Mouse (Mus musculus) liver, embryonic 15.5 days (tissue): ENCODE measurements around the gene Vamp2. TPM values are rescaled to one million over a fixed set of nuclear protein-coding genes. Genes with fewer than 3 reads are reported as not detected.

ENCODE experiments used
- ATAC-seq: fragments of 200-750 bp; cut with Nextera tagmentation; 2 replicates; pipeline ENCODE4 v1.8.0; 2017; ENCODE audit warnings: moderate number of reproducible peaks, mild to moderate bottlenecking, moderate library complexity; ENCODE audit not compliant: insufficient read depth
- H3K27ac ChIP-seq: fragments of 300-500 bp; sonication (generic); replicated peaks from 2 replicates; pipeline ENCODE4 v1.5.1; 2015; ENCODE audit warnings: mild to moderate bottlenecking, inconsistent platforms
- H3K27me3 ChIP-seq: fragments of 300-500 bp; sonication (generic); 2 replicates; pipeline ENCODE4 v1.6.1; 2015; ENCODE audit warnings: mild to moderate bottlenecking, inconsistent platforms
- H3K36me3 ChIP-seq: fragments of 300-500 bp; sonication (generic); replicated peaks from 2 replicates; pipeline ENCODE4 v1.6.1; 2015; ENCODE audit warnings: moderate library complexity, mild to moderate bottlenecking, inconsistent platforms
- H3K4me1 ChIP-seq: fragments of 300-500 bp; sonication (generic); replicated peaks from 2 replicates; pipeline ENCODE4 v1.6.1; 2015; ENCODE audit warnings: inconsistent platforms
- H3K4me2 ChIP-seq: fragments of 300-500 bp; sonication (generic); 2 replicates; pipeline ENCODE4 v1.6.1; 2015; ENCODE audit warnings: moderate library complexity, mild to moderate bottlenecking, inconsistent platforms
- H3K4me3 ChIP-seq: fragments of 300-500 bp; sonication (generic); replicated peaks from 2 replicates; pipeline ENCODE4 v1.5.1; 2015; ENCODE audit warnings: mild to moderate bottlenecking, inconsistent platforms
- H3K9ac ChIP-seq: fragments of 300-500 bp; sonication (generic); 2 replicates; pipeline ENCODE4 v1.6.1; 2015; ENCODE audit warnings: moderate library complexity, mild to moderate bottlenecking, inconsistent platforms
- H3K9me3 ChIP-seq: fragments of 300-500 bp; sonication (generic); replicated peaks from 2 replicates; pipeline ENCODE4 v1.6.1; 2016; ENCODE audit warnings: inconsistent platforms
- WGBS: fragments of 180-500 bp; shearing (Covaris S2); methylation state at CpG from one replicate; pipeline ENCODE4 v1.1.7; 2015; ENCODE audit warnings: mixed read lengths; ENCODE audit not compliant: insufficient replicate concordance; 5-methylcytosine and 5-hydroxymethylcytosine counted together
- polyA plus RNA-seq: library from polyadenylated mRNA; unstranded; fragments of >200 nt; fragmentation: Nextera tagmentation; extraction: Ambion mirVana; gene quantifications from 2 replicates; pipeline ENCODE4 v1.2.1, GENCODE M21; 2015

Gene Vamp2
- polyA plus RNA-seq, 1 experiment from 2014 or later = 14.9 TPM

DNA sequence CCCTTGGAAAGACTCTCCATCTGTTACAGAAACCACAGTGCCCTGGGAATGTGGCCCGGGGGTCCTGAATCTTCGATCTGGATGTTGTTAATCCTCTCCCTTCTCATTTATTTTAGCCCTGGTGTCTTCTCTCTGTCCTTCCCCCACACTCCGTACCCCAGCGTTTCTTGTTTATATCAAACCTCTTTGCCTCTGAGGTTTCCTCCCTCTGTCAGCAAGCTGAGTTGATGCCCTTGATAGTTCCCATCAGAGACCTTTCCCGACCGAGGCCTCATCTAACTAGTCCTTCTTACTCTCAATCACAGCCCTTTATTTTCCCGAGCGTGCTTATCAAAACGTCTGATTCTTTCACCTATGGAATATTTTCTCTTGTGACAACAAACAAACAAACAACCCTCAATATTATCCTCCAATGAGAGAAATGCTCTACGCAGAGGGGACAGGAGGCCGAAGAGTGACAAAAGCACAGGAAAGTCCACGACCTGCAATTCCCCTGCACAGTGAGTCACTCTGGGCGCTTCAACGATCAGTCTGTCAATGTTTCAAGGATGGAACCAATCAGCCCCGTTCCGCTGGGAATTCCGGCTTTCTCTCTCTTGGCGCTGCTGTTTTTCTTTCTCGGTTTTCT, 29.4 kb upstream of the Vamp2 start:
- Histone ChIP-seq H3K4me3 (peak overlapping the region; percentile 77), H3K4me1 (peaks cover 47% of the 10 kb centered on the region), H3K36me3 (peaks cover 7% of the 10 kb centered on the region; the same call in 1 of the 2 replicates), H3K9ac (peak overlapping the region; percentile 66), H3K4me2 (peak overlapping the region; percentile 99), H3K9me3 (no peaks in the 10 kb centered on the region), H3K27me3 (no peaks in the 10 kb centered on the region), H3K27ac (peak overlapping the region; percentile 89)
- ATAC-seq = peak; percentile 1
- WGBS = 2% methylated on average over 19 of the region's 19 CpGs

DNA sequence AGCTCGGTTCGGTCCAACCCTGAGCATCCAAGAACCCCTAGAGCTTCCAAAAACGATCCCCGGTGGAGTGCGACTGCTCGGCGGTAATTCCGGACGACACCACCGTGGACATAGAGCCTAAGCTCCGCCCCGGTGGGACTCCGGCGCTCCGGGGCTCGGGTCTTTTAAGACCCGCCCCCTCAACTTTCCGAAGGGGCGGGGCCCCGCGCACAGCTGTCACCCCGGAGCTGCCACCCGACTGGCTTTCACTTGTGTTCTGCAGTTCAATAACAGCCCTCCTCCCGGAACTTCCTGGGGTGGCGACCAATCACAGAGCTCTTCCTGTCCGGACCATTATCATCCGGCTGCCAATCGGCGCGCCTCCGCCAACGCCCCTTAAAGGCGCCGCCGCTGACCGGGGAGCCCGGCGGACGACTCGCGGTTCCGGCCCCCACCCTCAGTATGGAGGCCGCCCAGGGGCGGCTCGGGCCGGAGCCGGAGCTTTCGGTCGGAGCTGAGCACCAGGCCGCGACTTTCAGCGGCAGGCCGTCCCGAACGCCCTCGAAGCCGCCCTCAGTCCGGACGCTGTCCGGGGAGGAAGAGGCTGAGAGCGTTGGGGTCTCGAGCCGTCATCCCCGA, 28.8 kb upstream of the Vamp2 start, which contains the start of gene Borcs6:
Gene Borcs6, plus strand, starts transcription at position 361 of the 618 bp plus-strand sequence.
- H3K4me1 ChIP-seq = peaks cover 50% of the 10 kb centered on the region
- peak within 1 kb of the TSS; percentile 77 for H3K4me3 ChIP-seq
- peak within 1 kb of the TSS; percentile 89 for H3K9ac ChIP-seq
- ATAC-seq = peak; percentile 85
- no peaks in the 10 kb centered on the region for H3K27me3 ChIP-seq
- peak within 1 kb of the TSS; percentile 99 for H3K4me2 ChIP-seq
- H3K36me3 ChIP-seq = 0 out of 2 replicates have a peak, but pooled peaks cover 1% of the 10 kb centered on the region
- under 1% methylated on average over 64 of the region's 64 CpGs for WGBS
- H3K27ac ChIP-seq = peak within 1 kb of the TSS; percentile 89
- no peaks in the 10 kb centered on the region for H3K9me3 ChIP-seq

DNA sequence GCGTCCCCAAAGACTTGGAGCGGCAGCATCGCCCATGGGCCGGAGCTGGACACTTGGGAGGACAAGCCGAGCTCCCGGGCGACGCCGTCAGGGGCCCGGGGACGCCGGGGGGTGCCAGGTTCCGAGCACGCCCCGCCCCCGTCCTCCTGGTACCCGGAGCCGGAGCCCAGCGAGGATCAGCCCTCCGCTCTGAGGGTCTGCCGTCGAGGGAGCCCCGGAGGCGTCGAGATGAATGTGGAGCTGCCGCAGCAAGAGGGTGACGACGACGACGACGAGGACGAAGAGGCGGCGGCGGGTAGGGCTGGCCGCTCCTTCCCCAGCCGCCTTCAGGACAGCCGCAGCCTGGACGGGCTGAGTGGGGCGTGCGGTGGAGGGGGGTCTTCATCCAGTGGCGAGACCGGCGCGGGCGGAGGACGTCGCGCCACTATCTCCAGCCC, 28.3 kb upstream of the Vamp2 start:
- WGBS = under 1% methylated on average over 49 of the region's 49 CpGs
- no peaks in the 10 kb centered on the region for H3K36me3 ChIP-seq
- ATAC-seq = peak; percentile 10
- peaks cover 54% of the 10 kb centered on the region for H3K4me1 ChIP-seq
- peak overlapping the region; percentile 99 for H3K4me2 ChIP-seq
- H3K9ac ChIP-seq = peak overlapping the region; percentile 89
- peak overlapping the region; percentile 77 for H3K4me3 ChIP-seq
- H3K9me3 ChIP-seq = no peaks in the 10 kb centered on the region
- no peaks in the 10 kb centered on the region for H3K27me3 ChIP-seq
- H3K27ac ChIP-seq = peak overlapping the region; percentile 86

DNA sequence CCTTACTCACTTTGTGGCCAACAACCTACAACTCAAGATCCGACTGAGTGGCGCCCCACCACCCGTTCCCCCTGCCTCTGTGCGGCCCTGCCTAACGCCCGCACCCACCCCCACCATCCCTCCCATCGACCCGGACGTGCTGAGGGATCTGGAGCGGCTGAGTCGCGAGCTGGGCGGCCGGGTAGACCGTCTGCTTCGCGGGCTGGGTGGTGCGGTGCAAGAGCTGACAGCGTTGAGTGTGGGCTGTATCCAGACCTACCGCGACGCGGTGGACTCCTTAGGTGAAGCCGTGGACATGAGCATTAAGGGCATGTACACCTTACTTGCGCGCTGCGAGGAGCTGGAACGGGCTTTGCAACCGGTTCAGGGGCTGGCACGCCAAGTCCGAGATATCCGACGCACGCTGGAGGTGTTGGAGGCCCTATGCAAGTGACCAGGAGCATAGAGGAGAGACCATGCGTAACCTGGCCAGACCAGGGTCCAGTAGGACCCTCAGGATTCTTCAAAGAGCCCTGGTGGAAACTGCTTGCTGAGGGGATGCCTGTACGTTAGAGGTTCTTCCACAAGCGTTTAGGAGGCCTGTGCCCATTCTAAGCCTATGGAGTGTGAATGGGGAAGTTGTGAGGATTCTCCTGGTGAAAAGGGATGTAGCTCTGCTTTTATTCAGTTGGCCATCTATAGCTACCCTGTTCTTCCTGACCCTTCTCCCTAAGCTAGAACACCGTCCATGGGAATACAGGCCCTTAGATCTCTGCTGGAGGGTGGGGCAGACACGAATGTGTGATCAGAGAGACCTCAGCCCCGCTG, 27.6 kb upstream of the Vamp2 start:
- Histone ChIP-seq H3K4me1 (peaks cover 56% of the 10 kb centered on the region), H3K36me3 (no peaks in the 10 kb centered on the region), H3K9ac (peak overlapping the region; percentile 89), H3K27me3 (no peaks in the 10 kb centered on the region), H3K27ac (peak overlapping the region; percentile 86), H3K9me3 (no peaks in the 10 kb centered on the region), H3K4me3 (peak overlapping the region; percentile 77), H3K4me2 (peak overlapping the region; percentile 99)
- WGBS = 2% methylated on average over 40 of the region's 40 CpGs
- ATAC-seq = no peak

DNA sequence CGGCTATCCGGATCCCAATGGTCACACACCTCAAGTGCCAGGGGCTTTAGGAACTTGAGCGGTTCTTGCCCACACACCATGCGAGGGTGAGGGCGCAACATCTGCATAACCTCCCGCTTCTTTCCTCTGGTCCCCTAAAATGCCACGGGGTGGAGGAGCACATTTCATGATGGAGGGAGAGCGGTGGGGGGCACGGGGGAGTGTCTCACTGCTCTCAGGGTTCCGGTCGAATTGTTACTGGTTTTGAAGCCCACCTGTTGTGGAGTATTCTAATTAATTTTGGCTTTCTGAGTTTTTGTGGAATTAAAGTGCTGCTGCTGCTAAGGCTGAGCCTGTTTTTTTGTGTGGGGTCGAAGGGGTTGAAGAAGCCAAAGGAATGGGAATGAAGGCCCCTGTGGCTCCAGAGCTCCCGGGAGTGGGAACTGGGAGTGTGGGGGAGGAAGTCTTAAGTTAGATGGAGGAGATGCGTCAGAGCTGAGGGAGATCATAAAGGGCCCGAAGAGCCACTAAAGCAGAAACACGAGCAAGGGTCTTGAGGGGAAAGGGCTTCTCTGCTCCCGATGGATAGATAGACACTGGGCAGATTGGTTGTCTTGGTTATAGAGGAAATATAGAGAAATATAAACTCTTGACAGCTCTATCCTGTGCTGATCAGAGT, 26.9 kb upstream of the Vamp2 start:
- no peaks in the 10 kb centered on the region for H3K27me3 ChIP-seq
- WGBS = 31% methylated on average over 17 of the region's 17 CpGs
- peak overlapping the region; percentile 89 for H3K9ac ChIP-seq
- peak overlapping the region; percentile 86; the same call in 1 of the 2 replicates for H3K27ac ChIP-seq
- ATAC-seq = no peak
- no peaks in the 10 kb centered on the region for H3K9me3 ChIP-seq
- H3K4me3 ChIP-seq = peak overlapping the region; percentile 77
- H3K36me3 ChIP-seq = no peaks in the 10 kb centered on the region
- H3K4me2 ChIP-seq = peak overlapping the region; percentile 99
- peaks cover 61% of the 10 kb centered on the region for H3K4me1 ChIP-seq

DNA sequence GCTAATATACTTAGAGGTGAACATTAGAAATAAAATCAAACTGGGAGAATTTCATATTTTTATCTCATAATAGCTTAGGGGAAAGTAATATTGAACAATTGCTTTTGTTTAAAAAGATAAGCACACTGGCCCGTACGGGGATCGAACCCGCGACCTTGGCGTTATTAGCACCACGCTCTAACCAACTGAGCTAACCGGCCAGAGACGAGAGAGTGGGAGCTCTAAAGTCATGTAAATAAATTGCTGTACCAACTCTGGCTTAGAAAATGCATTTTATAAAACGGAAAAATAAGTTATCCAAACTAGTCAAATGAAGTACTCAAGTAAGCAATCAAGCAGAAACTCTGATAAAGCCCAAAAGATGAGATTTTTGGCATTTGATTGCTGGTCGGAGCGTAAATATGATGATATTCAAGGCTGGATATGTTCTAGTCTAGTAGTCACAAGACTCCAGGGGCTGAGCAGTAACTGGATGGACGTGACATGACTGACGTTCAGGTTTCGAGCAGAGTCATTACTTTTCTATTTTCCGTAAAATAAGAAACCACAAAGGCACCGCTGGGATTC, 26.0 kb upstream of the Vamp2 start:
- no peaks in the 10 kb centered on the region for H3K27me3 ChIP-seq
- H3K9ac ChIP-seq = peak overlapping the region; percentile 40; the same call in 1 of the 2 replicates
- peaks cover 69% of the 10 kb centered on the region for H3K4me1 ChIP-seq
- peak overlapping the region; percentile 67 for H3K4me3 ChIP-seq
- peak overlapping the region; percentile 99 for H3K4me2 ChIP-seq
- H3K27ac ChIP-seq = peak overlapping the region; percentile 90
- no peak for ATAC-seq
- no peaks in the 10 kb centered on the region for H3K36me3 ChIP-seq
- no peaks in the 10 kb centered on the region for H3K9me3 ChIP-seq
- WGBS = under 1% methylated on average over 17 of the region's 17 CpGs

DNA sequence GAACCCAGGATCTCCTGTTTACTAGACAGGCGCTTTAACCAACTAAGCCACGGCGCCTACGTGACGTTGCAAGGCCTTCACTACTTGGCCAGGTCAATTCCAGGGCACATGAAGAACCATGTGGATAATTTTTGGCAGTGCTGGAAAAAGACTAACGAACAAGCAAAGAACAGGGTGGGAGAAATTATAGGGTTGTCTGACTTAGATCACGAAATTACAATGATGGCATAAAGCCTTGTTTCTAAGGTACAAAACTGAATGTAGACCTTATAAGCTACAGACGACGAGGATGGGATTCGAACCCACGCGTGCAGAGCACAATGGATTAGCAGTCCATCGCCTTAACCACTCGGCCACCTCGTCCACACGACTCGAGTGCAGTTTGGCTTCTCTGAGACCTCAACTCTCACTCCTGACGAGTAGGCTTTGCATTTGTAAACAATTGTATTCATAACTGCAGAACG, 25.5 kb upstream of the Vamp2 start:
- peak; percentile 61 for ATAC-seq
- WGBS = under 1% methylated on average over 19 of the region's 19 CpGs
- Histone ChIP-seq H3K27ac (peak overlapping the region; percentile 90), H3K4me3 (peak overlapping the region; percentile 67), H3K9ac (peak overlapping the region; percentile 74), H3K9me3 (no peaks in the 10 kb centered on the region), H3K4me1 (peaks cover 72% of the 10 kb centered on the region), H3K36me3 (no peaks in the 10 kb centered on the region), H3K4me2 (peak overlapping the region; percentile 99), H3K27me3 (no peaks in the 10 kb centered on the region)

DNA sequence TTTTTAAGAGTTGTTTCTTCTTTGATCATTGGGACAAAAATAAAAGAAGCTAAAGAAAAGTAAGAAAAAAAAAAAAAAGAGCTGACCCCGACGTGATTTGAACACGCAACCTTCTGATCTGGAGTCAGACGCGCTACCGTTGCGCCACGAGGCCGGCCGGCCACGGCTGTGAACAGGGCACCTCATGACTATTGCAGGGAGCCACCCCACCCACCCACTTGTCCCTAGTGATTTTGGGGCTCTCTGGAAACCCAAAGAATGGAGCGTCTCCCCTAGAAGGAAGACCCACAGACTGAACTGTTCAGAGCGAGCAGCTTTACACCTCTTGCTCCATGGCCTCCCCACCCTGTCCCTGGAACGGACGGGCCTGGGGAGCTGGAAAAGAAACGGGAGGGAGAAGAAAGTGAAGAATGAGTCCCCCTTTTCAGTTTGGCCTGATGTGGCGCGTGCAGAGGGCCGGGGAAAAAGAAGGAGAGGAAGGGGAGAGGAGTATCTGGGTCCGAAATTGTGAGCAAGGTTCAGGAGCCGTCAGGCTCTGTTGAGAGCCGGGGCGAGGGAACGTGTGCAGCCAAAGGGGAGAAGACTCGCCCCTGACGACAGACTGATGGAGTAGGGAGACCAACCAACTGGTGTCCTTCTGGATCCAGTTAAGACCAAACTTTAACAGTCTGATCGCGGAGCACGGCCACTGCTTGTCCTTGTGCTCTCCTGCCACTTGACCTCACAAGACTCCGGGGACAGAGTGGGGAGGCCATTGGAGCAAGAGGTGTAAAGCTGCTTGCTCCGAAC, 24.7 kb upstream of the Vamp2 start:
- Histone ChIP-seq H3K27me3 (no peaks in the 10 kb centered on the region), H3K4me3 (peak overlapping the region; percentile 67), H3K4me1 (peaks cover 65% of the 10 kb centered on the region), H3K9me3 (no peaks in the 10 kb centered on the region), H3K27ac (peak overlapping the region; percentile 90), H3K36me3 (no peaks in the 10 kb centered on the region), H3K4me2 (peak overlapping the region; percentile 99), H3K9ac (peak overlapping the region; percentile 74)
- peak; percentile 17; the same call in 1 of the 2 replicates for ATAC-seq
- WGBS = 1% methylated on average over 31 of the region's 31 CpGs

DNA sequence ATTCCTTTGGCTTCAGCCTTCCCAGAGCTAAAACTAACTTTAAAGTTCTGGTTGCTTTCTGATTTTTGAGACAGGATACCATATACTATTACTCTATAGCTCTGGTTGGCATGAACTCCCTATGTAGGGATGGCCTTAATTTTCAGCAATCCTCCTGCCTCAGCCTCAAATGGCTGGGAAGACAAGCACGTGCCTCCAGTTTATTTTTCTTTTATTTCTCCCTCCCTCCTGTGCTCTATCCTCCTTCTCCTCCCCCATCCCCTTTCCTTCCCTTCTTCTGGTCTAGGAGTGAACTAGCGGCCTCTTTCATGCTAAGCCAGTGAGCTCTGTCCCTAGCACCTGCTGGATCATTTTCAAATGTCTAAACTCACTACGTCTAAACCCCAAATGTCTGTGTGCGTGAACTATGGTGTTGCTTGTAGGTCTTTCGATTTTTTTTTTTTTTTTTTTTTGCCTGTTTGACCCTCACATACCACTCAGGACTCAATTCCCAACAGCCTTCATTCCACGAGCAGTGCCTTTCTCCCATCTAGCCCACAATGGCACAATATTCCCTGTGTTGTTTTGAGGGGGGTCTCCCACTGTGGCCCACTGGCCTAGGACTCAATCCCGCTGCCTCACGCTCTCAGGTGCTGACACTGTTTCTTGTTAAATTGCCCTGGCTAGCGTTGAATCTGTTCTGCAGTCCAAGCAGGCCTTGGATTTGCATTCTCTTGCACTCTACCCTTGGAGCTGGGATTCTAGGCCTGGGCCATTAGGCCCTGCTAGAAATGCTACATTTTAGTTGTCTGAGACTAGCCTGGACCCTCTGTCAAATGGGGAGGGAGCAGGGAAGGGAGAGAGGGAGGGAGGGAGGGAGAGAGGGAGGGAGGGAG, 23.8 kb upstream of the Vamp2 start:
- Histone ChIP-seq H3K27ac (peak overlapping the region; percentile 56), H3K4me1 (peaks cover 66% of the 10 kb centered on the region)
- no peak for ATAC-seq

More for the DNA sequence above, 23.8 kb upstream of the Vamp2 start:
- no peaks in the 10 kb centered on the region for H3K36me3 ChIP-seq
- peak overlapping the region; percentile 99 for H3K4me2 ChIP-seq
- 62% methylated on average over 9 of the region's 9 CpGs for WGBS
- no peaks in the 10 kb centered on the region for H3K27me3 ChIP-seq
- H3K9me3 ChIP-seq = no peaks in the 10 kb centered on the region
- H3K4me3 ChIP-seq = peak overlapping the region; percentile 67
- H3K9ac ChIP-seq = peak overlapping the region; percentile 74; the same call in 1 of the 2 replicates
